Mouse (Mus musculus): ENCODE data around the gene Raph1.
"Not testable (repeated sequence)": the region's sequence is repeated elsewhere in the genome, so short reads cannot be mapped to it uniquely, and the experiment has no call there.

The Raph1 gene

GRCm38 (mm10) chr1:60565270-60565920, 1.5 kb downstream of the Raph1 start:
- no peak for DNase-seq (ENCODE audit: low spot score)

- no peak for DNase-seq (ENCODE audit: low spot score)
These were observed 2.2 kb downstream of the Raph1 start for GRCm38 (mm10) chr1:60564691-60565090.

- DNase-seq (ENCODE audit: low spot score) = no peak
These were observed 3.9 kb downstream of the Raph1 start for GRCm38 (mm10) chr1:60563021-60563420.

GRCm38 (mm10) chr1:60543681-60544080, 23.2 kb downstream of the Raph1 start:
- DNase-seq (ENCODE audit: low spot score) = no peak

- DNase-seq (ENCODE audit: low spot score) = no peak
These were observed 27.6 kb downstream of the Raph1 start for GRCm38 (mm10) chr1:60539272-60539671.

- no peak for DNase-seq (ENCODE audit: low spot score)
These were observed 32.0 kb downstream of the Raph1 start for GRCm38 (mm10) chr1:60534932-60535331.

GRCm38 (mm10) chr1:60530636-60531035, 36.3 kb downstream of the Raph1 start:
- DNase-seq (ENCODE audit: low spot score) = no peak

- no peak for DNase-seq (ENCODE audit: low spot score)
These were observed 36.8 kb downstream of the Raph1 start for GRCm38 (mm10) chr1:60530107-60530506.

- no peak for DNase-seq (ENCODE audit: low spot score)
These were observed 56.3 kb downstream of the Raph1 start for GRCm38 (mm10) chr1:60510584-60510983.

GRCm38 (mm10) chr1:60503456-60503855, 63.4 kb downstream of the Raph1 start:
- no peak for DNase-seq (ENCODE audit: low spot score)

GRCm38 (mm10) chr1:60493421-60493820, 73.5 kb downstream of the Raph1 start:
- DNase-seq (ENCODE audit: low spot score) = no peak

- no peak for DNase-seq (ENCODE audit: low spot score)
These were observed 74.5 kb downstream of the Raph1 start for GRCm38 (mm10) chr1:60492404-60492803.

- DNase-seq (ENCODE audit: low spot score) = no peak
These were observed 76.4 kb downstream of the Raph1 start for GRCm38 (mm10) chr1:60490510-60490909.

- DNase-seq (ENCODE audit: low spot score) = no peak
These were observed 77.2 kb downstream of the Raph1 start for GRCm38 (mm10) chr1:60489660-60490059.

GRCm38 (mm10) chr1:60488635-60489034, 78.3 kb downstream of the Raph1 start:
- DNase-seq (ENCODE audit: low spot score) = no peak

GRCm38 (mm10) chr1:60485649-60486048, 81.3 kb downstream of the Raph1 start:
- no peak for DNase-seq (ENCODE audit: low spot score)

GRCm38 (mm10) chr1:60482881-60483280, 84.0 kb downstream of the Raph1 start:
- no peak for DNase-seq (ENCODE audit: low spot score)

GRCm38 (mm10) chr1:60481561-60481960, 85.3 kb downstream of the Raph1 start:
- no peak for DNase-seq (ENCODE audit: low spot score)

GRCm38 (mm10) chr1:60470541-60470940, 96.4 kb downstream of the Raph1 start:
- no peak for DNase-seq (ENCODE audit: low spot score)

- DNase-seq (ENCODE audit: low spot score) = no peak
These were observed 97.4 kb downstream of the Raph1 start for GRCm38 (mm10) chr1:60469491-60469890.

GRCm38 (mm10) chr1:60460623-60461022, 106.3 kb downstream of the Raph1 start:
- DNase-seq (ENCODE audit: low spot score) = no peak

- DNase-seq (ENCODE audit: low spot score) = no peak
These were observed 117.0 kb downstream of the Raph1 start for GRCm38 (mm10) chr1:60449896-60450295.

- DNase-seq (ENCODE audit: low spot score) = no peak
These were observed 119.8 kb downstream of the Raph1 start for GRCm38 (mm10) chr1:60447067-60447466.

- DNase-seq (ENCODE audit: low spot score) = not testable (repeated sequence)
These were observed 125.5 kb downstream of the Raph1 start for GRCm38 (mm10) chr1:60441438-60441837.

Measured in ovary, postnatal 10 days (tissue).